Mouse (Mus musculus): ENCODE measurements around the gene Zswim8. TPM values are rescaled to one million over a fixed set of nuclear protein-coding genes. Genes with fewer than 3 reads are reported as not detected.

Gene Zswim8
- polyA plus RNA-seq, 1 experiment from 2014 or later: 43.0 TPM

DNA sequence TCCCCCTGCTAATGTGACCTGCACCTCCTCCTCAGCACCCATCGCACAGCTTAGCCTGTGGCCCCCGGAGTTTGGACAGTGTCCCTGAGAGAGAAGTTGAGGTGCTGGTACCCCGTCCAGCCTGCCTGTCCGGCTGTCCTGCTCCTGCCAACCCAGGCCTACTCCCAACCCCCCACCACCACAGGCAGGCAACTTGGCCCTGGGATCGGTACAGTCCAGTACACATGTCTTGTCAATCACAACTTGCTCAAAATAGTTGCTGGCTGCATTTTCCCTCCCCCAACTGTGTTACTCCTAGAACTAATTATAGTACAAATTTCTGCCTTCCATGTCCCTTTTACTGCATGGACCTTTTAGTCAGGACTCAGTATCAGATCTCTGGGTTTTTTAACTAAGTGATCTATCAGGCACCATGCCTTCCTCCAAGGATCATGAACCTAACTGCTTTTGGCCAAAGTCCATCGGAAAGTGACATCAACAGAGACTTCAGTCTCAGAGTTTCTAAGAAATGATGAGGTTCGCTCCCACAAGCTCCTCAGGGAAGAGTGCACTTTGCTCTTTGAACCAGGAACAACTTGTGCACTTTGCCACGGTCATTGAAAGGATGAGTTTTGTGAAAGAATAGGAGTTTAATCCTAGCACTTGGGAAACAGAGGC is 39.1 kb upstream of the Zswim8 start, which contains the start of gene Synpo2l:
Gene Synpo2l (minus strand): TSS at position 201 of the 657 bp plus-strand sequence.
- ATAC-seq (ENCODE audit: low FRiP score): no peak
- peaks cover 4% of the 10 kb centered on the region for H3K4me1 ChIP-seq
- peaks cover 23% of the 10 kb centered on the region for H3K27me3 ChIP-seq (replicated peaks)
- H3K9me3 ChIP-seq (replicated peaks): no peaks in the 10 kb centered on the region
- 77% methylated on average over 8 of the region's 8 CpGs for WGBS
- H3K36me3 ChIP-seq: no peaks in the 10 kb centered on the region
- H3K4me2 ChIP-seq: no peak within 1 kb of the TSS
- H3K27ac ChIP-seq (replicated peaks): no peak within 1 kb of the TSS
- H3K4me3 ChIP-seq (replicated peaks): no peak within 1 kb of the TSS
- no peak within 1 kb of the TSS for H3K9ac ChIP-seq (replicated peaks)

DNA sequence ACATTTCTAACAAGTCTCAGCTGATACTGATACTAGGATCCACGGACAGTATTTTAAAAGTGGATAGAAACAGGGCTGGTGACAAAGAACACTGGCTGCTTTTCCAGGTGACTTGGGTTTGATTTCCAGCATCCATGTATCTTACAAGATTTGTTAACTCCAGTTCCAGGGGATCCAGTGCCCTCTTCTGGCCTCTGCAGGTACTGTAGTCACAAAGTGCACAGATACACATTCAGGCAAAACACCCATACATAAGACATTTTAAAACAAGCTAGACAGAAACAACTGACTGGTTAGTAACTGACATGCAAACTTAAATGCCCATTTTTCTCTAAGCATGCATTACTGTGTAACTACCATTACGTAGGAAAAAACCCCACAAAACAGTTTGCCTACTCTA is 34.4 kb upstream of the Zswim8 start:
- Histone ChIP-seq H3K9me3 (replicated peaks) (no peaks in the 10 kb centered on the region), H3K4me2 (peak overlapping the region; percentile 87), H3K27me3 (replicated peaks) (peaks cover 18% of the 10 kb centered on the region), H3K9ac (replicated peaks) (no peak overlapping the region), H3K4me3 (replicated peaks) (no peak overlapping the region), H3K4me1 (peaks cover 28% of the 10 kb centered on the region), H3K27ac (replicated peaks) (no peak overlapping the region), H3K36me3 (peaks cover 22% of the 10 kb centered on the region)
- WGBS: 93% methylated on average over 2 of the region's 2 CpGs
- no peak for ATAC-seq (ENCODE audit: low FRiP score)

GRCm38 (mm10) chr14:20673735-20674063 is 33.7 kb upstream of the Zswim8 start:
- peaks cover 28% of the 10 kb centered on the region for H3K4me1 ChIP-seq
- H3K36me3 ChIP-seq: peaks cover 29% of the 10 kb centered on the region
- ATAC-seq (ENCODE audit: low FRiP score): peak; percentile 84
- H3K27me3 ChIP-seq (replicated peaks): peaks cover 16% of the 10 kb centered on the region
- WGBS: 12% methylated on average over 13 of the region's 13 CpGs
- H3K4me3 ChIP-seq (replicated peaks): peak overlapping the region; percentile 91
- H3K4me2 ChIP-seq: peak overlapping the region; percentile 87
- H3K27ac ChIP-seq (replicated peaks): peak overlapping the region; percentile 91
- H3K9ac ChIP-seq (replicated peaks): peak overlapping the region; percentile 47
- no peaks in the 10 kb centered on the region for H3K9me3 ChIP-seq (replicated peaks)

GRCm38 (mm10) chr14:20674064-20674833 is 33.1 kb upstream of the Zswim8 start, which contains the start of gene Sec24c:
Gene Sec24c (plus strand): TSS chr14:20674308.
- 0% methylated on average over 43 of the region's 43 CpGs for WGBS
- H3K4me1 ChIP-seq: peaks cover 28% of the 10 kb centered on the region
- H3K4me2 ChIP-seq: peak within 1 kb of the TSS; percentile 87
- H3K27ac ChIP-seq (replicated peaks): peak within 1 kb of the TSS; percentile 91
- peak; percentile 97 for ATAC-seq (ENCODE audit: low FRiP score)
- H3K27me3 ChIP-seq (replicated peaks): peaks cover 11% of the 10 kb centered on the region
- peak within 1 kb of the TSS; percentile 93 for H3K9ac ChIP-seq (replicated peaks)
- H3K9me3 ChIP-seq (replicated peaks): no peaks in the 10 kb centered on the region
- peak within 1 kb of the TSS; percentile 91 for H3K4me3 ChIP-seq (replicated peaks)
- peaks cover 34% of the 10 kb centered on the region for H3K36me3 ChIP-seq

DNA sequence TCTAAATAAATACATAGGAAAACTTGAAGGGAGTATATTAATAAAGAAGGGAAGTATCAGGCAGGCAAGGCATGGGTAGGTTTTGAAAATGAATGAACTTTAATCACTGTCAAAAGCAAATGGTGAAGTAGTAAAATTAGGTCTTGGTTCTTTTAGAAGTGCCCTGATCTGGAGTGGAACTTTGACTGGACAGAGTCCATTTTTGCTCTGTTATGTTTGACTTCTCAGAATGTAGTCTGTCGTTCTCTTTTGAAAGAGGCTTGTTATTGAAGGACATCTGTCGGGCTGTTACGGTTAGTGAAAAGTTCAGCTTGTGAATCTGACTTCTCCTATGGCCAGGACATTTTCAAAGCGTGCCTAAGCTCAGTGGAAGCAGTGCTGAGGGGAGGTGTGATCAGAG is 29.4 kb upstream of the Zswim8 start:
- Histone ChIP-seq H3K4me1 (peaks cover 28% of the 10 kb centered on the region), H3K27ac (replicated peaks) (no peak overlapping the region), H3K9ac (replicated peaks) (no peak overlapping the region), H3K27me3 (replicated peaks) (no peaks in the 10 kb centered on the region), H3K4me2 (no peak overlapping the region), H3K4me3 (replicated peaks) (no peak overlapping the region), H3K9me3 (replicated peaks) (no peaks in the 10 kb centered on the region), H3K36me3 (peaks cover 70% of the 10 kb centered on the region)
- 95% methylated on average over 4 of the region's 4 CpGs for WGBS
- ATAC-seq (ENCODE audit: low FRiP score): no peak

DNA sequence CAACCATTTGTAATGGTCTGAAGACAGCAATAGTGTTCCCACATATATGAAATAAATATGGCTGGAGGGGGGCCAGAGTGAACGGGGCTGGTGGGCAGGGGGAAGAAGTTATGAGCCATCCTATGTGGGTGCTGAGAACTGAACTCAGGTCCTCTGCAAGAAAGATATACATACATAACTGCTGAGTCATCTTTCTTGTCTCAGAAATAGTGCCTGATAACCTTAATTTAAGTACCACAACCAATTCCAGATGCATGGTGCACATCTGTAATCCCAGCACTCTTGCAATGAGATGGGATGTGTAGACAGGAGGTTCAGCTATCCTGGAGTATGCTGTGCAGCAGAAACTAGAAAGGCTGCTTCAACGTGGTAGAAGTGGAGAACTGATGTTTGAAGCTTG is 25.6 kb upstream of the Zswim8 start:
- H3K4me2 ChIP-seq: no peak overlapping the region
- H3K9me3 ChIP-seq (replicated peaks): no peaks in the 10 kb centered on the region
- H3K9ac ChIP-seq (replicated peaks): no peak overlapping the region
- no peak overlapping the region for H3K4me3 ChIP-seq (replicated peaks)
- H3K27me3 ChIP-seq (replicated peaks): no peaks in the 10 kb centered on the region
- no peak for ATAC-seq (ENCODE audit: low FRiP score)
- peaks cover 98% of the 10 kb centered on the region for H3K36me3 ChIP-seq
- WGBS: 94% methylated on average over 2 of the region's 2 CpGs
- no peak overlapping the region for H3K27ac ChIP-seq (replicated peaks)
- 0 out of 2 replicates have a peak, but pooled peaks cover 2% of the 10 kb centered on the region for H3K4me1 ChIP-seq

DNA sequence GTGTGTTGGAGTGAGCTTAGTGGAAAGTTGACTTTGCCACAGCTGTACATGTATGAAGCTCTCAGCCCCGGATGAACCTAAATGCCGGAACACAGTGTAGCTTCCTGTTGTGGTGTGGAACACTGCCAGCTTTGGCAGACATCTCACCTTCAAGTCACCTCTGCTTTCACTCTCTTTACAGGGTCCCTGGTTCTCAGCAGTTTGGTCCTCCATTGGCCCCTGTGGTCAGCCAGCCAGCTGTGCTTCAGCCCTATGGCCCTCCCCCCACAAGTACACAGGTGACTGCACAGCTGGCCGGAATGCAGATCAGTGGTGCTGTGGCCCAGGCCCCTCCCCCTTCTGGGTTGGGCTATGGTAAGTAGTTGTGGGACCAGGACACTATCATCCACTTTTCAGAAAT is 24.9 kb upstream of the Zswim8 start:
- WGBS: 86% methylated on average over 3 of the region's 3 CpGs
- no peak overlapping the region for H3K9ac ChIP-seq (replicated peaks)
- H3K4me1 ChIP-seq: no peaks in the 10 kb centered on the region
- no peaks in the 10 kb centered on the region for H3K27me3 ChIP-seq (replicated peaks)
- no peak overlapping the region for H3K4me3 ChIP-seq (replicated peaks)
- no peak overlapping the region for H3K4me2 ChIP-seq
- no peak for ATAC-seq (ENCODE audit: low FRiP score)
- no peaks in the 10 kb centered on the region for H3K9me3 ChIP-seq (replicated peaks)
- peaks cover 99% of the 10 kb centered on the region for H3K36me3 ChIP-seq
- H3K27ac ChIP-seq (replicated peaks): no peak overlapping the region

GRCm38 (mm10) chr14:20686576-20686975 is 20.8 kb upstream of the Zswim8 start:
- peaks cover 98% of the 10 kb centered on the region for H3K36me3 ChIP-seq
- no peak overlapping the region for H3K4me2 ChIP-seq
- WGBS: 99% methylated on average over 3 of the region's 3 CpGs
- H3K4me1 ChIP-seq: no peaks in the 10 kb centered on the region
- no peak overlapping the region for H3K27ac ChIP-seq (replicated peaks)
- ATAC-seq (ENCODE audit: low FRiP score): no peak
- no peaks in the 10 kb centered on the region for H3K27me3 ChIP-seq (replicated peaks)
- H3K9ac ChIP-seq (replicated peaks): no peak overlapping the region
- no peak overlapping the region for H3K4me3 ChIP-seq (replicated peaks)
- no peaks in the 10 kb centered on the region for H3K9me3 ChIP-seq (replicated peaks)

GRCm38 (mm10) chr14:20689009-20689408 is 18.3 kb upstream of the Zswim8 start:
- H3K27ac ChIP-seq (replicated peaks): no peak overlapping the region
- no peak overlapping the region for H3K4me3 ChIP-seq (replicated peaks)
- H3K4me2 ChIP-seq: no peak overlapping the region
- no peaks in the 10 kb centered on the region for H3K27me3 ChIP-seq (replicated peaks)
- WGBS: 95% methylated on average over 2 of the region's 2 CpGs
- H3K9me3 ChIP-seq (replicated peaks): no peaks in the 10 kb centered on the region
- no peak for ATAC-seq (ENCODE audit: low FRiP score)
- no peak overlapping the region for H3K9ac ChIP-seq (replicated peaks)
- peaks cover 3% of the 10 kb centered on the region; the same call in 1 of the 2 replicates for H3K4me1 ChIP-seq
- H3K36me3 ChIP-seq: peaks cover 98% of the 10 kb centered on the region

DNA sequence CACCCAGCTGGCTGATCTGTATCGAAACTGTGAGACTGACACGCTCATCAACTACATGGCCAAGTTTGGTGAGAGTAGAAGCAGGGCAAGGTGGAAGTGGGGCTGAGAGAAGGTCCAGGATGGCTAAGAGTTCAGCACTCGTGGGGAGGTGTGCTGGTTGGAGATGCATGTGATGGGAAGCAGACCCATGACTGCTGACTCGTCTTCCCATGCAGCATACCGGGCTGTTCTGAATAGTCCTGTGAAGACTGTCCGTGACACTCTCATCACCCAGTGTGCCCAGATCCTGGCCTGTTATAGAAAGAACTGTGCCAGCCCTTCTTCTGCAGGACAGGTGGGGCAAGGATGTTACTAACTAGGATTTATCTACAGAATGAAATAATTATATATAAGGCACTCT is 15.6 kb upstream of the Zswim8 start:
- no peaks in the 10 kb centered on the region for H3K9me3 ChIP-seq (replicated peaks)
- no peak overlapping the region for H3K4me2 ChIP-seq
- H3K9ac ChIP-seq (replicated peaks): no peak overlapping the region
- no peak overlapping the region for H3K27ac ChIP-seq (replicated peaks)
- no peaks in the 10 kb centered on the region for H3K27me3 ChIP-seq (replicated peaks)
- peaks cover 73% of the 10 kb centered on the region for H3K36me3 ChIP-seq
- peaks cover 21% of the 10 kb centered on the region for H3K4me1 ChIP-seq
- 94% methylated on average over 6 of the region's 6 CpGs for WGBS
- no peak overlapping the region for H3K4me3 ChIP-seq (replicated peaks)
- ATAC-seq (ENCODE audit: low FRiP score): no peak

- no peak overlapping the region; the same call in 1 of the 2 replicates for H3K9ac ChIP-seq (replicated peaks)
- WGBS: 94% methylated on average over 10 of the region's 10 CpGs
- no peak for ATAC-seq (ENCODE audit: low FRiP score)
- no peak overlapping the region for H3K27ac ChIP-seq (replicated peaks)
- H3K4me3 ChIP-seq (replicated peaks): no peak overlapping the region
- H3K36me3 ChIP-seq: peaks cover 54% of the 10 kb centered on the region
- H3K27me3 ChIP-seq (replicated peaks): no peaks in the 10 kb centered on the region
- no peak overlapping the region for H3K4me2 ChIP-seq
- peaks cover 40% of the 10 kb centered on the region for H3K4me1 ChIP-seq
- no peaks in the 10 kb centered on the region for H3K9me3 ChIP-seq (replicated peaks)
Measured at GRCm38 (mm10) chr14:20693589-20694101, 13.7 kb upstream of the Zswim8 start.
